Mouse (Mus musculus) CH12.LX (cell line): ENCODE measurements around the gene Coro2a. TPM values are rescaled to one million over a fixed set of nuclear protein-coding genes. Genes with fewer than 3 reads are reported as not detected.

Experiments used
- DNase-seq: peaks from one replicate; pipeline ENCODE4 v3.0.0-alpha.2; 2013; ENCODE audit errors: extremely low read depth
- H3K27ac ChIP-seq: 2 replicates; pipeline ENCODE4 v1.5.1; 2012; ENCODE audit warnings: low read depth, mild to moderate bottlenecking, control low read depth, moderate library complexity; ENCODE audit not compliant: insufficient read depth
- H3K27me3 ChIP-seq: replicated peaks from 2 replicates; pipeline ENCODE3; 2012; ENCODE audit warnings: inconsistent platforms
- H3K36me3 ChIP-seq, 2 experiments: replicated peaks in 1 of 2; 2 replicates each; pipeline versions ENCODE3 to v1.6.1; 2012; ENCODE audit warnings: inconsistent platforms in 1 of 2, low read length in 1 of 2, mild to moderate bottlenecking in 1 of 2, mixed read lengths in 1 of 2, moderate library complexity in 1 of 2; ENCODE audit not compliant: control insufficient read depth in 1 of 2, insufficient read depth in 1 of 2
- H3K4me1 ChIP-seq, 2 experiments: 2 replicates each; pipeline ENCODE4 v1.6.1; 2012; ENCODE audit warnings: inconsistent platforms in 1 of 2, moderate library complexity in 1 of 2; ENCODE audit not compliant: insufficient read depth in 2 of 2, control insufficient read depth in 1 of 2
- H3K4me2 ChIP-seq: 2 replicates; pipeline ENCODE4 v1.6.1; 2012; ENCODE audit warnings: low read depth, mild to moderate bottlenecking, control low read depth; ENCODE audit not compliant: poor library complexity, insufficient read depth, severe bottlenecking
- H3K4me3 ChIP-seq, 3 experiments: fragments of 150-350 bp in 1 of 3; sonication (generic) in 1 of 3; replicated peaks in 1 of 3; 2 replicates each; pipeline versions ENCODE3 to v1.5.1; 2011 to 2012; ENCODE audit warnings: low read depth in 2 of 3, low read length in 2 of 3, mild to moderate bottlenecking in 2 of 3, moderate library complexity in 2 of 3, control low read depth in 1 of 3, improper control_type of control experiment in 1 of 3, inconsistent platforms in 1 of 3, mixed read lengths in 1 of 3; ENCODE audit not compliant: poor library complexity in 1 of 3
- H3K79me2 ChIP-seq: replicated peaks from 2 replicates; pipeline ENCODE4 v1.6.1; 2012; ENCODE audit warnings: mild to moderate bottlenecking, moderate library complexity; ENCODE audit not compliant: control insufficient read depth, poor library complexity, insufficient read depth, severe bottlenecking; ENCODE audit errors: extremely low read depth
- H3K9ac ChIP-seq: 2 replicates; pipeline ENCODE4 v1.6.1; 2012; ENCODE audit warnings: low read depth, mild to moderate bottlenecking, control low read depth, moderate library complexity; ENCODE audit not compliant: insufficient read depth
- H3K9me3 ChIP-seq: replicated peaks from 2 replicates; pipeline ENCODE3; 2012; ENCODE audit warnings: low read length, inconsistent platforms, mixed read lengths
- CHD2 ChIP-seq: IDR thresholded peaks from 2 replicates; pipeline ENCODE4 v1.6.1; 2011; ENCODE audit warnings: low read length, improper control_type of control experiment
- CTCF ChIP-seq, 2 experiments: IDR thresholded peaks in 1 of 2; conservative IDR thresholded peaks in 1 of 2; 2 replicates each; pipeline ENCODE4 v1.5.1; 2011 to 2012; ENCODE audit warnings: low read depth in 2 of 2, low read length in 2 of 2, improper control_type of control experiment in 1 of 2, inconsistent platforms in 1 of 2, mild to moderate bottlenecking in 1 of 2, moderate library complexity in 1 of 2
- E2F4 ChIP-seq: IDR thresholded peaks from 2 replicates; pipeline ENCODE4 v1.6.1; 2011; ENCODE audit warnings: low read depth, low read length, improper control_type of control experiment; ENCODE audit not compliant: insufficient replicate concordance
- ELF1 ChIP-seq: IDR thresholded peaks from 2 replicates; pipeline ENCODE4 v1.6.1; 2014; ENCODE audit warnings: low read depth, mild to moderate bottlenecking, inconsistent platforms, low read length, improper control_type of control experiment
- EP300 ChIP-seq: IDR thresholded peaks from 2 replicates; pipeline ENCODE4 v1.6.1; 2011; ENCODE audit warnings: low read length, improper control_type of control experiment
- HCFC1 ChIP-seq: IDR thresholded peaks from 2 replicates; pipeline ENCODE4 v1.6.1; 2012; ENCODE audit warnings: low read depth, mild to moderate bottlenecking, inconsistent platforms, low read length, improper control_type of control experiment
- IRF4 ChIP-seq: IDR thresholded peaks from 2 replicates; pipeline ENCODE4 v1.6.1; 2014; ENCODE audit warnings: low read depth, mild to moderate bottlenecking, inconsistent platforms, low read length, improper control_type of control experiment
- JUN ChIP-seq: IDR thresholded peaks from 2 replicates; pipeline ENCODE4 v1.6.1; 2011; ENCODE audit warnings: low read depth, mild to moderate bottlenecking, low read length, improper control_type of control experiment, moderate library complexity; ENCODE audit not compliant: insufficient read depth
- MAX ChIP-seq: IDR thresholded peaks from 2 replicates; pipeline ENCODE4 v1.6.1; 2011; ENCODE audit warnings: low read length, improper control_type of control experiment
- MEF2A ChIP-seq: IDR thresholded peaks from 2 replicates; pipeline ENCODE4 v1.6.1; 2014; ENCODE audit warnings: low read depth, mild to moderate bottlenecking, inconsistent platforms, low read length, improper control_type of control experiment, borderline replicate concordance
- MXI1 ChIP-seq: IDR thresholded peaks from 2 replicates; pipeline ENCODE4 v1.6.1; 2011; ENCODE audit warnings: mild to moderate bottlenecking, low read depth, low read length, improper control_type of control experiment
- MYC ChIP-seq: IDR thresholded peaks from 2 replicates; pipeline ENCODE4 v1.6.1; 2011; ENCODE audit warnings: low read depth, mild to moderate bottlenecking, improper control_type of control experiment, low read length
- NELFE ChIP-seq: IDR thresholded peaks from 2 replicates; pipeline ENCODE4 v1.6.1; 2011; ENCODE audit warnings: low read depth, low read length, improper control_type of control experiment
- POLR2A ChIP-seq: IDR thresholded peaks from 2 replicates; pipeline ENCODE4 v1.6.1; 2011; ENCODE audit warnings: low read depth, mild to moderate bottlenecking, improper control_type of control experiment, low read length
- RAD21 ChIP-seq: IDR thresholded peaks from 2 replicates; pipeline ENCODE4 v1.6.1; 2011; ENCODE audit warnings: low read depth, mild to moderate bottlenecking, low read length, improper control_type of control experiment, moderate library complexity
- RCOR1 ChIP-seq: conservative IDR thresholded peaks from 2 replicates; pipeline ENCODE4 v1.6.1; 2012; ENCODE audit warnings: low read depth, mild to moderate bottlenecking, inconsistent platforms, low read length, improper control_type of control experiment
- TBP ChIP-seq: conservative IDR thresholded peaks from 2 replicates; pipeline ENCODE4 v1.6.1; 2011; ENCODE audit warnings: low read depth, low read length, improper control_type of control experiment
- TCF12 ChIP-seq: IDR thresholded peaks from 2 replicates; pipeline ENCODE4 v1.6.1; 2014; ENCODE audit warnings: low read depth, mild to moderate bottlenecking, inconsistent platforms, low read length, improper control_type of control experiment
- UBTF ChIP-seq: IDR thresholded peaks from 2 replicates; pipeline ENCODE4 v1.6.1; 2012; ENCODE audit warnings: low read depth, mild to moderate bottlenecking, inconsistent platforms, low read length, improper control_type of control experiment, moderate library complexity
- USF1 ChIP-seq: IDR thresholded peaks from 2 replicates; pipeline ENCODE4 v1.6.1; 2014; ENCODE audit warnings: low read depth, mild to moderate bottlenecking, inconsistent platforms, low read length, improper control_type of control experiment
- ZC3H11A ChIP-seq: IDR thresholded peaks from 2 replicates; pipeline ENCODE4 v1.6.1; 2012; ENCODE audit warnings: low read depth, mild to moderate bottlenecking, inconsistent platforms, low read length, improper control_type of control experiment
- ZMIZ1 ChIP-seq: IDR thresholded peaks from 2 replicates; pipeline ENCODE4 v1.6.1; 2012; ENCODE audit warnings: low read depth, mild to moderate bottlenecking, inconsistent platforms, low read length, improper control_type of control experiment
- ZNF384 ChIP-seq: IDR thresholded peaks from 2 replicates; pipeline ENCODE4 v1.6.1; 2012; ENCODE audit warnings: low read depth, low read length, improper control_type of control experiment, inconsistent platforms
- dilution Hi-C: fragments of 300-500 bp; cut with MboI; formaldehyde crosslinking; loops from 2 replicates; pipeline ENCODE4 v1.14.3; 2020; ENCODE audit warnings: low sequenced_read_pairs; ENCODE audit not compliant: extremely low pct_unique_long_range_greater_than_20kb, extremely low pct_ligation_motif_present
- in situ Hi-C: fragments of 300-500 bp; cut with MboI; formaldehyde crosslinking; loops from 3 replicates; pipeline ENCODE4 v1.14.3; 2019; ENCODE audit warnings: low sequenced_read_pairs, low pct_ligation_motif_present, low pct_unique_long_range_greater_than_20kb, mixed read lengths
- polyA plus RNA-seq: library from polyadenylated mRNA; unstranded; fragments of >175 nt; gene quantifications from 2 replicates; pipeline ENCODE4 v1.2.1, GENCODE M21; 2012; ENCODE audit warnings: low read depth; ENCODE audit not compliant: insufficient read length
- total RNA-seq, 2 experiments: library from RNA; depleted of rRNA; stranded (reverse); fragments of 300-350 nt in 1 of 2; fragments of >200 nt in 1 of 2; gene quantifications; 2 replicates each; pipeline ENCODE4 v1.2.3; 2012 to 2014

The Coro2a gene
- total and polyA plus RNA-seq, 3 experiments = 24.6 to 223 (median 129) TPM

GRCm38 (mm10) chr4:46589151-46589550 lies 12.9 kb downstream of the Coro2a start:
- H3K27me3 ChIP-seq = no peaks in the 10 kb centered on the region
- 0 out of 2 replicates have a peak overlapping the region, but pooled peaks have one; percentile 16 for H3K4me2 ChIP-seq
- H3K4me1 ChIP-seq = peaks cover 65 to 93% of the 10 kb centered on the region in 2 experiments
- peak overlapping the region; percentile 17; the same call in 1 of the 2 replicates for H3K9ac ChIP-seq
- no peak for DNase-seq
- H3K4me3 ChIP-seq = no peak overlapping the region
- H3K36me3 ChIP-seq = peaks cover 41 to 49% of the 10 kb centered on the region in 2 experiments
- no peaks in the 10 kb centered on the region for H3K9me3 ChIP-seq
- in situ Hi-C loops (loop anchor here (5.0 kb wide), 1 partner anchor 42 kb away; no protein-coding TSS in a partner anchor), dilution Hi-C loops (no loop called here)
- TF ChIP-seq MYC (no peak), ZMIZ1 (no peak), ZNF384 (no peak), E2F4 (no peak), EP300 (no peak), CTCF (conservative IDR thresholded peaks at IDR 0.05 in 1 of 2, IDR thresholded peaks at IDR 0.05 in 1 of 2; ENCODE audit: low read depth in 2 of 2, low read length in 2 of 2) (no peak), NELFE (no peak), POLR2A (no peak), USF1 (no peak), JUN (no peak), ZC3H11A (no peak), RCOR1 (no peak), RAD21 (no peak), HCFC1 (no peak), CHD2 (no peak), MEF2A (no peak)
- H3K27ac ChIP-seq = peak overlapping the region; percentile 49
- peaks cover 88% of the 10 kb centered on the region for H3K79me2 ChIP-seq

GRCm38 (mm10) chr4:46586473-46586872 lies 15.5 kb downstream of the Coro2a start:
- no peak overlapping the region for H3K9ac ChIP-seq
- in situ Hi-C loops (loop anchor here (5.0 kb wide), 1 partner anchor 39 kb away; no protein-coding TSS in a partner anchor), dilution Hi-C loops (no loop called here)
- DNase-seq = no peak
- H3K9me3 ChIP-seq = no peaks in the 10 kb centered on the region
- H3K4me1 ChIP-seq = peaks cover 49 to 80% of the 10 kb centered on the region in 2 experiments
- H3K36me3 ChIP-seq = peaks cover 38 to 42% of the 10 kb centered on the region in 2 experiments
- H3K4me3 ChIP-seq = no peak overlapping the region
- H3K27me3 ChIP-seq = no peaks in the 10 kb centered on the region
- peaks cover 65% of the 10 kb centered on the region for H3K79me2 ChIP-seq
- H3K27ac ChIP-seq = peak overlapping the region; percentile 99
- TF ChIP-seq CHD2 = no peak
- no peak for TF ChIP-seq HCFC1
- no peak for TF ChIP-seq E2F4
- TF ChIP-seq IRF4 = no peak
- no peak for TF ChIP-seq TBP
- no peak for TF ChIP-seq UBTF
- no peak for TF ChIP-seq TCF12
- no peak for TF ChIP-seq RAD21
- TF ChIP-seq MXI1 = no peak
- TF ChIP-seq ELF1 = no peak
- TF ChIP-seq MAX = no peak
- no peak for TF ChIP-seq EP300
- TF ChIP-seq, all 38 proteins: peak for 0
- H3K4me2 ChIP-seq = no peak overlapping the region; the same call in 1 of the 2 replicates
